Mouse (Mus musculus): Measurements from ENCODE around the gene Gprc5a.

GRCm38 (mm10) chr6:135078420-135078819 lies 13.0 kb downstream of the Gprc5a start:
- TF ChIP-seq CTCF (IDR thresholded peaks at IDR 0.05; ENCODE audit: insufficient read depth, low read depth, low read length) (no peak), POLR2A (IDR thresholded peaks at IDR 0.05; ENCODE audit: insufficient read depth, low read depth, low read length) (no peak)
